Mouse (Mus musculus) bone marrow macrophage, adult 2 months (primary cell): ENCODE data around the gene Klhl40.

Experiments
- CTCF ChIP-seq: IDR thresholded peaks from 2 replicates; pipeline ENCODE4 v1.5.1; 2012; ENCODE audit warnings: low read depth, mild to moderate bottlenecking, low read length, moderate library complexity
- POLR2A ChIP-seq: IDR thresholded peaks from 2 replicates; pipeline ENCODE4 v1.6.1; 2012; ENCODE audit warnings: mild to moderate bottlenecking, low read depth, low read length, borderline replicate concordance

- TF ChIP-seq CTCF, result no peak
- TF ChIP-seq POLR2A, result no peak
Measured at GRCm38 (mm10) chr9:121778066-121778624, 738 bp downstream of the Klhl40 start.
